Mouse (Mus musculus): ENCODE data around the gene Ina.

DNA sequence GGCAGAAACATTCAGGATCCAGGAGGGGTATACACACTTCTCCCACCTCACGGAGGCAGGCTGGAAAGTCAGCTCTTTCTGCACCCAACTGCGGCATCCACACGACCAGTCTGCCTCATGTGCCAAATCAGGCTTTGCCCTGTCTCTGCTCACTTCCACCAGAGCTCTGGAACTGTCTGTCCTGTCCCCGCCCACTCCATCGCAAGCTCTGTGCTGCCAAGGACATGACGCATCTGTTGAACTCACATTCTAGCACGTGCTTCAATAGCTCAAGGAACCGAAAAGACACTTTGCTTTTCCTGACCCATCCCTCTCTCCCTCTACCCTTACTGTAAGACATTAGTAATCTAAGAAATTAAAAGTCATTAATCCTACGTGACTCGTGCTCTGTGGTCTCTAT is 10.5 kb downstream of the Ina start:
- no peak for TF ChIP-seq CTCF (IDR thresholded peaks at IDR 0.05; ENCODE audit: borderline replicate concordance, control insufficient read depth, extremely low read depth, insufficient read depth, low read length, poor library complexity)
- TF ChIP-seq POLR2A (IDR thresholded peaks at IDR 0.05; ENCODE audit: control insufficient read depth, extremely low read depth, insufficient read depth, low read length, poor library complexity) = no peak
